Mouse (Mus musculus) cortical plate, adult 2 months (tissue): ENCODE measurements around the gene Rfwd3.

Experiments
- CTCF ChIP-seq: fragments of 200-500 bp; IDR thresholded peaks from 2 replicates; pipeline ENCODE4 v1.5.1; 2011; ENCODE audit warnings: mild to moderate bottlenecking, control low read depth, low read length; ENCODE audit not compliant: insufficient read depth; ENCODE audit errors: extremely low read depth
- POLR2A ChIP-seq: fragments of 200-500 bp; IDR thresholded peaks from 2 replicates; pipeline ENCODE4 v1.6.1; 2011; ENCODE audit warnings: mild to moderate bottlenecking, low read length, control low read depth; ENCODE audit not compliant: insufficient read depth; ENCODE audit errors: extremely low read depth

- no peak for TF ChIP-seq CTCF
- TF ChIP-seq POLR2A = no peak
Measured at GRCm38 (mm10) chr8:111298011-111298410, 2.0 kb downstream of the Rfwd3 start.
